Mouse (Mus musculus): ENCODE data around the gene Gm20696. TPM values are rescaled to one million over a fixed set of nuclear protein-coding genes. Genes with fewer than 3 reads are reported as not detected.

Gene Gm20696
- polyA plus RNA-seq, 1 experiment from 2014 or later, result 3.2 TPM

DNA sequence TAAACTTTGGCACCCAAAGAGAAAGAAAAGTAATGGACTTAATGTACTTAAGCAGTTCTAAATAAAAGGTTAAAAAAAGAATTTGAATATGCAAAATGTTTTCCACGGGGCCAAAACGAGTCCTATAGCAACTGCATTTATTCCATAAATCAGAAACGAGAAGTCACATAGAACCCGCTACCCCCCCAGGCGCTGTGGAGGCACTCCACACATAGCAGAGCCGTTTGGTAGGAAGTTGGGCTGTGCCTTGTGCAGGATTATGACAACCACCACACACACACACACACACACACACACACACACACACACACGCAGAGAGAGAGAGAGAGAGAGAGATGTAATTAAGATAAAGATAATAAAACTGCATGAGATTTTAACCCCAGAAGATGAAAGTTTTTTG, 46.1 kb downstream of the Gm20696 start:
- ATAC-seq (ENCODE audit: insufficient number of reproducible peaks, insufficient read depth, low FRiP score, low TSS enrichment, low read depth), result no peak
- Histone ChIP-seq H3K4me2 (no peak overlapping the region), H3K9ac (no peak overlapping the region), H3K4me3 (no peak overlapping the region), H3K27me3 (peaks cover 5% of the 10 kb centered on the region; the same call in 1 of the 2 replicates), H3K4me1 (peaks cover 43% of the 10 kb centered on the region), H3K9me3 (no peaks in the 10 kb centered on the region), H3K27ac (no peak overlapping the region), H3K36me3 (no peaks in the 10 kb centered on the region)
- 47% methylated on average over 7 of the region's 7 CpGs for WGBS

DNA sequence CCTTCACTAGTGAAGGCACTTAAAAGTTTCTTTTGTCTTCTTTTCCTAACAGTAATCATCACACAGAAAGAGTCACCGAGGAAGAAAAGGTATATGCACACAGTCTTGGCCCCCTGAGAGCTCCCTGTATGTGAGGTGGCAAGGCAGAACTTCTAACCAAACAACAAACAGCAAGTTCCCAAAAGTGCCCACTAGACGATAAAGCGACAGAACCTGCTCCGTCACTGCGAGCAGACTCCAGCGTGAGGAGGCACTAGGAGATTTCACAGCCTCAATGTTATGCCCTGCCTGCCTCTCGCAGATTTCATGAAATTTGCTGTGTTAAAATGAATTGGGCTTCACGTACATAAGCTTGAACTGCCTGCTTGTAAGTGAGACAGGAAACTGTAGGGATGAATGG, 46.6 kb downstream of the Gm20696 start:
- Histone ChIP-seq H3K9me3 (no peaks in the 10 kb centered on the region), H3K27ac (0 out of 2 replicates have a peak overlapping the region, but pooled peaks have one; percentile 7), H3K4me1 (peaks cover 46% of the 10 kb centered on the region), H3K9ac (no peak overlapping the region), H3K36me3 (no peaks in the 10 kb centered on the region), H3K27me3 (peaks cover 5% of the 10 kb centered on the region; the same call in 1 of the 2 replicates), H3K4me2 (no peak overlapping the region), H3K4me3 (no peak overlapping the region)
- no peak for ATAC-seq (ENCODE audit: insufficient number of reproducible peaks, insufficient read depth, low FRiP score, low TSS enrichment, low read depth)
- 44% methylated on average over 8 of the region's 8 CpGs for WGBS

DNA sequence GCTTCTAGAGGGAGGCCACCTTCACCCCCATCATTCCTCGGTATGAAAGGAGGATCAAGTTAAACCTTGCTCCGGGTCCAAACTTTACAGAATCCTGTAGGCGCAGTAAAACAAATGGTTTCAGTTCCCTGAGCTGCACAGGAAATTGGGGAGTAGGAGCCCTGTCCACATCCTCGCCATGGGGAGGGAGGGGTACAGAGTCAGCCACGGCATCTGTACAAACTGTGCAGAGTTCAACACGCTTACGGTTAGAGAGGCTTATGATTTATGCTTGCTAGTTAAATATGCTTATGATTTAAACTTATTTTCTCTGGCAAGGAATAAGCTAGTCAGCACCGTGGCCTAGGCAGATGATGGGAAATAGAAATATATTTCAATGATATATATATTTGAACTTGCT, 47.1 kb downstream of the Gm20696 start:
- no peak overlapping the region for H3K4me2 ChIP-seq
- H3K36me3 ChIP-seq, result no peaks in the 10 kb centered on the region
- no peak overlapping the region; the same call in 1 of the 2 replicates for H3K27ac ChIP-seq
- peaks cover 3% of the 10 kb centered on the region; the same call in 1 of the 2 replicates for H3K27me3 ChIP-seq
- no peaks in the 10 kb centered on the region for H3K9me3 ChIP-seq
- 27% methylated on average over 8 of the region's 8 CpGs for WGBS
- peaks cover 51% of the 10 kb centered on the region for H3K4me1 ChIP-seq
- no peak overlapping the region for H3K9ac ChIP-seq
- no peak for ATAC-seq (ENCODE audit: insufficient number of reproducible peaks, insufficient read depth, low FRiP score, low TSS enrichment, low read depth)
- H3K4me3 ChIP-seq, result no peak overlapping the region

DNA sequence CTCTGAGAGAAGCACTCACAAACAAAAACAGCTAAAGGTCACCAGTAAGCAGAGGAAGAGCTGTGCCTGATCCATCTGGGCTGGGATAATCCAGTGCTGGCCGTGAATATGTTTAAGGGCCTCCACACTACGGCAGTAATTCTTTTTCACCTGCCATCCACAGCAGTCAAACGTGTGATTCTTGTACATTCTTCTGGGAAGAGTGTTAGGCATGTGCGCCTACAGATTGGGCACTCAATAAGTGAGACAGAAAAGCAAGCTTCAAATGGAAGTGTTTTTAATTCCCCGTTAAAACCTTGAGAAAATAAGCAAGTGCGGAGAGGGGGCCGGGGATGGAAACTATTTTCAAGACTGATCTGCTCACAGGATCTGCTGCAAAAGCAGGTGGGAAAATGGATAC, 48.7 kb downstream of the Gm20696 start:
- no peak for ATAC-seq (ENCODE audit: insufficient number of reproducible peaks, insufficient read depth, low FRiP score, low TSS enrichment, low read depth)
- H3K4me1 ChIP-seq, result peaks cover 53% of the 10 kb centered on the region
- H3K36me3 ChIP-seq, result no peaks in the 10 kb centered on the region
- no peak overlapping the region for H3K9ac ChIP-seq
- H3K4me3 ChIP-seq, result no peak overlapping the region
- no peak overlapping the region for H3K27ac ChIP-seq
- no peaks in the 10 kb centered on the region for H3K9me3 ChIP-seq
- 63% methylated on average over 7 of the region's 7 CpGs for WGBS
- no peak overlapping the region for H3K4me2 ChIP-seq
- peaks cover 3% of the 10 kb centered on the region; the same call in 1 of the 2 replicates for H3K27me3 ChIP-seq

DNA sequence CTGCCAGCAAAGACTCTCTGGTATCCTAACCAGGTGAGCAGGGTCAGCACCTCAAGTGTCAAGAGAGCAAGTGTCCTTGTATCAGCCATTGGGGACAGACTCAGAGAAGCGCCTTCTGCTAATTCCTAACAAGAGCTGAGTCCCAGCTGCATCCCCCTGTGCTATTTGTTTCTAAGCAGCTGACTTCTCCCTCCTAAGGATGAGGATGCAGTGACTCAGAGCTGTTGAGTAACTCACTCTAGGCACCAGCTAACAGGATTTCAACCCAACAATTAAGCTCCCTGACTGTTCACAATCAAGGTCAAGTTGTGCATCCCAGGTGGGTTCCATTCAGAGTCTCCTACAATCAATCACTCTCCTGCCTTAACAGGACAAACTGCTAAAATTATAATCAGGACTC, 49.2 kb downstream of the Gm20696 start:
- H3K9me3 ChIP-seq, result no peaks in the 10 kb centered on the region
- H3K4me3 ChIP-seq, result no peak overlapping the region
- H3K4me2 ChIP-seq, result no peak overlapping the region
- WGBS, result 86% methylated on average over 1 of the region's 1 CpGs
- no peaks in the 10 kb centered on the region for H3K36me3 ChIP-seq
- H3K4me1 ChIP-seq, result peaks cover 56% of the 10 kb centered on the region
- H3K27ac ChIP-seq, result no peak overlapping the region
- peaks cover 3% of the 10 kb centered on the region; the same call in 1 of the 2 replicates for H3K27me3 ChIP-seq
- ATAC-seq (ENCODE audit: insufficient number of reproducible peaks, insufficient read depth, low FRiP score, low TSS enrichment, low read depth), result no peak
- H3K9ac ChIP-seq, result no peak overlapping the region

DNA sequence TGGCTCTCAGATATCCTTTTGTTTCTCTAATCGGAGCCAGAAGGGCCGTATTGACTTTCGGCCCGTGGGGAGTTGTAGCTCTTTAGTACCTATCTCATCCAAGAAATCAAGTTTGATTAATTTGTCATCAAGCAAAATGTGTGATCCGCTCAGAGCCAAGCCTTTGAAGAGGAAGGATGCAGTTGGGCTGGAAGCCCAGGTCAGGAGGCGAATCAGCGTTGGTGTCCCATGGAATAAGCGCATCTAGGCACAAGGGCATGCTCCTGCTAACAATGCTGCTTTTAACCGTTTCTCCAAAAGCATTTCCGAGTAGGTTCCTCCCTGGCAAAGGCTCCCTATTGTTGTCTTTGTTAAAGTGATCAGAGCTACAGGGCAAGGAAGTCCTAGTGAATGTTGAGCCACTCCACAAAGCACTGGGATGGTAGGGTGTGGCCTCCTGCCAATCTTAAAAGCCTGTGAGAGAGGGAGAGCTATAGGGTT, 51.3 kb downstream of the Gm20696 start:
- Histone ChIP-seq H3K27me3 (peaks cover 3% of the 10 kb centered on the region; the same call in 1 of the 2 replicates), H3K9ac (no peak overlapping the region), H3K36me3 (no peaks in the 10 kb centered on the region), H3K27ac (no peak overlapping the region), H3K4me3 (no peak overlapping the region), H3K9me3 (no peaks in the 10 kb centered on the region), H3K4me2 (0 out of 2 replicates have a peak overlapping the region, but pooled peaks have one; percentile 7), H3K4me1 (peaks cover 54% of the 10 kb centered on the region)
- 21% methylated on average over 10 of the region's 10 CpGs for WGBS
- ATAC-seq (ENCODE audit: insufficient number of reproducible peaks, insufficient read depth, low FRiP score, low TSS enrichment, low read depth), result no peak

DNA sequence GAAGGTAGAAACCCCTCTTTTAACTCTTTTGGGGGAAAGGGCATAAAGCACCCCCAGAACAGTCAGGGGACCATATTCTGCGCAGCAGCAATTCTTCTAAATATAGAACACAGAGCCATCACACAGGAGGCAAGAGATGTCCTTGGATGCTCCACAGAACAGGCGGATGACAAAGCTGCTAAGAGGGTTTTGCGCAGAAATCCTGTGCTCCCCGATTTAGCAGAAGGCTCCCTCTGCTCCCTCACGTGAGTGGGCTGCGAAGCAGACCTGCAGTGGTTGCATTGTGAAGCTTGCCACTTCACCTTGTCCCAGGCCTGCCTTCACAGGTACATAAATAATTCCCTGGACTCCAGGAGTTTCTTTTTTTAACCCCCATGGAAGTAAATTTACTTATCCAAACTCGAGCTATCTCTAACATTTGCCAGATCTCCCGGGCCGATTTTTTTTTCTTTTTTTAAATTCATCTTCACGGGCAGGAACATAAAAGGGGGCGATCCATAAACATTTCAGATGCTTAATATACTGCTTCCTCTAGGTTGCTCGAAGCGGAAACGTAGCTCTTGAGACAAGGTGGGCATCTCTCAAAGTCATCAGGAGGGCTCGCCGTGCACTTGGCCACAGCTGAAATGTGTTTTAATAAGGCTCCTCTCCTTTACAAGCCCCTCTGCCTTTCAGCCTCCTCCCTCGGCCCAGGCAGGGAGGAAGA, 51.9 kb downstream of the Gm20696 start:
- Histone ChIP-seq H3K27ac (no peak overlapping the region), H3K9me3 (no peaks in the 10 kb centered on the region), H3K4me1 (peaks cover 55% of the 10 kb centered on the region), H3K9ac (no peak overlapping the region), H3K4me2 (0 out of 2 replicates have a peak overlapping the region, but pooled peaks have one; percentile 7), H3K36me3 (no peaks in the 10 kb centered on the region), H3K4me3 (no peak overlapping the region), H3K27me3 (peaks cover 3% of the 10 kb centered on the region; the same call in 1 of the 2 replicates)
- ATAC-seq (ENCODE audit: insufficient number of reproducible peaks, insufficient read depth, low FRiP score, low TSS enrichment, low read depth), result no peak
- 47% methylated on average over 17 of the region's 17 CpGs for WGBS

DNA sequence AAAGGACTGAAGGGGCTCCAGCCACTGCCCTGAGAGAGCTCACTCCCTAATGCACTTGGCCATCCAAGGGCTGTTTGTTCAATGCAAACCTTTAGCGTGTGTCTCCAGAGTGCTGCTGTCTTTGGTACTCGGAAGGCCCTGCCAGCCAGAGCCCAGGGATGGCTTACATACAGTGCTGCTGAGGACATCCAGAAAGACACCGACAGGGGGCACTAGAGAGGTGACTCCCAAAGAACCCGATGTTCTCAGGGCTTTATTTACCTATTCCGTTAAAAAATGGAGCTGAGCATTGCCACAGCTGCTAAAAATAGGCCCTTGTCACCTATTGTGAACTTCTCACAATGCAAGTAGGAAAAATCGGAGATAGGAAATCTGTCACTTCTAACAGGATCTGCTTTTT, 54.7 kb downstream of the Gm20696 start:
- Histone ChIP-seq H3K27me3 (no peaks in the 10 kb centered on the region), H3K36me3 (no peaks in the 10 kb centered on the region), H3K9me3 (no peaks in the 10 kb centered on the region), H3K27ac (no peak overlapping the region), H3K4me2 (no peak overlapping the region), H3K4me1 (peaks cover 46% of the 10 kb centered on the region), H3K4me3 (no peak overlapping the region), H3K9ac (no peak overlapping the region)
- WGBS, result 73% methylated on average over 6 of the region's 6 CpGs
- ATAC-seq (ENCODE audit: insufficient number of reproducible peaks, insufficient read depth, low FRiP score, low TSS enrichment, low read depth), result no peak

DNA sequence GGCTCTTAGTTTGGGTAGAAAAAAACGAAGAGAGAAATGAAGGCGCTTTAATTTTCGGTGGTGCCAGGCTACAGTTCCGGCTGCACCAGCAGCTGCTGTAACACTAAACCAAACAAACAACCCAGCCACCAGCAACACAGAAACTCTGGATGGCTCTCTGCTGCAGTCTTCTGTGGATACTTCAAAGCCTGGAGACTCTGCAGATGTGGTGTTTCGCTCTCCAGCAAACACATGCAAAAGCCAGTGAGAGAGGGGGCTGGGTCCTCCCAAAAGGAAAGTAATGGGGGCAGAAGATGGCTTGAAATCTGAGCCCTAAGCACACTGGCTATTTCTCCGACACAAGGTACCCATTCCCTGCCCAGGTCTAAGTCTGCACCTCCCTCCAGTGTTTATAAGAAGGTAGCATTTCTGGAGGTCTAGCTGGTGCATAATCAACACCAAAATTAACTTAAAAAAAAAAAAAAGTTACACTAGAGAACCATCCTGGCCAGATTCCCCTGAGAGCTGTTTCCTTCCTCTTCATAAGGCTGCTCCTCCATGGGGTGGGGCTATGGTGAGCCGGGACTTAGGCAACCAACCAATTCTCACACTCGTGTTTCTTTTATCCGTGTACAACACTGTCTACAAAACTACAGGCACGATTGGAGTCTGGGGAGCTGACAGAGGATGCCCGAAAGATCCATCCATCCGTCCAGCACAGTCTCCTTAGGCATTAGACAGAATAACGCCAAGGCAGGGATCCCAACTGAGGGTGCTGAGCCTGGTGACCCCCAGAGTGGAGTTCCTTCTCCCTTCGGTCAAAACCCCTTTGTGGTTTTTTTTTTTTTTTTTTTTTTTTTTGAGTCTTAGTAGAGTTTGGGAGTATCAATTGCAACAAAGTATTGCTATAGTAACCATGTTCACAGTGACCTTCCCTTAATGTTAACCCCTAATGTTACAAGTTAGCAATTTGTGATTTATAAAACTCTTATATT, 55.9 kb downstream of the Gm20696 start:
- no peak overlapping the region for H3K9ac ChIP-seq
- H3K9me3 ChIP-seq, result no peaks in the 10 kb centered on the region
- H3K36me3 ChIP-seq, result no peaks in the 10 kb centered on the region
- peak overlapping the region; percentile 17; the same call in 1 of the 2 replicates for H3K27ac ChIP-seq
- 27% methylated on average over 14 of the region's 14 CpGs for whole genome bisulfite sequencing
- H3K4me2 ChIP-seq, result peak overlapping the region; percentile 40
- H3K4me3 ChIP-seq, result no peak overlapping the region
- ATAC-seq (ENCODE audit: insufficient number of reproducible peaks, insufficient read depth, low FRiP score, low TSS enrichment, low read depth), result no peak
- peaks cover 40% of the 10 kb centered on the region for H3K4me1 ChIP-seq
- no peaks in the 10 kb centered on the region for H3K27me3 ChIP-seq

DNA sequence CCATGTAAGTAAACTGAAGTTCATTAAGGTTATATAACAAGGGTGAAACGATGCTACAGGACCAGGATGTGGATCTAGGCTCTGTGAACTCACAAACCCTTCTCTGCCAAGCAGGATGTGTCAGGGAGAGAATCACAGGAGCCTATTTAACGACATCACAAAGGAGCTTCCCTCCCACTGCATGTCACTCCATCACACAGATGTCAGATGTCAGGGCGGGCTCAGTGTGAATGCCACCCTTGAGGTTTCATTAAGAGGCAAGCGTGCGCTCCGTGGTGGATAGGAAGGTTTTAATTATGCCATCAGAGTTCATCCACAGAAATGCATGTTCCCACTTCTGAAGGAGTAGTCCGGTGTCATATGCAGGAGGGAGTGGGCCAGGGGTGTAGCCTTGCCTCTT, 60.5 kb downstream of the Gm20696 start:
- H3K27me3 ChIP-seq, result no peaks in the 10 kb centered on the region
- H3K9me3 ChIP-seq, result no peaks in the 10 kb centered on the region
- H3K4me2 ChIP-seq, result no peak overlapping the region
- no peak overlapping the region for H3K9ac ChIP-seq
- peaks cover 29% of the 10 kb centered on the region for H3K4me1 ChIP-seq
- ATAC-seq (ENCODE audit: insufficient number of reproducible peaks, insufficient read depth, low FRiP score, low TSS enrichment, low read depth), result no peak
- no peaks in the 10 kb centered on the region for H3K36me3 ChIP-seq
- no peak overlapping the region for H3K4me3 ChIP-seq
- 60% methylated on average over 7 of the region's 7 CpGs for WGBS
- H3K27ac ChIP-seq, result no peak overlapping the region

DNA sequence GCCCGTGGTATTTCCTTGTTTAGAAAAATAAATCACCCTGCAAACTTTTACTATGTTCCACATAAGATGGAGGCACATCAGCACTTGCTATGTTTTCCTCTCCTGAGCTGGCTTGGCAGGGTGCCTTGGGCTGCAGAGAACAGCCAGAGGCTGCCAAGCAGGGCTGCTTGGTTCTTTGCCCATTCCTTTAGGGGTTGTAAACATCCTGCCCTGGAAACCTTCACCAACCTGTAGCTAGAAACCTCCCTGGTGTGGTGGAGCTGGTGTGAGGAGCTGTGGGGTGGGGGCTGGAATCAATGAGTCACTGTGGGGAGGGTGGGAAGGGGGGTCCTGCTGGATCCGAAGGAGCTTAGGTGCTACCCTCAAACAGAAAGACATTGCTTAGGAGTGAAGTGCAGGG, 61.8 kb downstream of the Gm20696 start:
- 60% methylated on average over 2 of the region's 2 CpGs for WGBS
- ATAC-seq (ENCODE audit: insufficient number of reproducible peaks, insufficient read depth, low FRiP score, low TSS enrichment, low read depth), result no peak
- Histone ChIP-seq H3K27me3 (no peaks in the 10 kb centered on the region), H3K4me1 (peaks cover 26% of the 10 kb centered on the region), H3K27ac (0 out of 2 replicates have a peak overlapping the region, but pooled peaks have one; percentile 4), H3K4me3 (no peak overlapping the region), H3K9me3 (no peaks in the 10 kb centered on the region), H3K9ac (no peak overlapping the region), H3K36me3 (no peaks in the 10 kb centered on the region), H3K4me2 (no peak overlapping the region)

Measured in embryonic facial prominence, embryonic 13.5 days (tissue).